Mouse (Mus musculus): ENCODE results near the gene 1700092M07Rik. TPM values are rescaled to one million over a fixed set of nuclear protein-coding genes. Genes with fewer than 3 reads are reported as not detected.

1700092M07Rik gene
- total and polyA plus RNA-seq, 3 experiments, result 0.79 to 0.84 TPM; not detected in 1

DNA sequence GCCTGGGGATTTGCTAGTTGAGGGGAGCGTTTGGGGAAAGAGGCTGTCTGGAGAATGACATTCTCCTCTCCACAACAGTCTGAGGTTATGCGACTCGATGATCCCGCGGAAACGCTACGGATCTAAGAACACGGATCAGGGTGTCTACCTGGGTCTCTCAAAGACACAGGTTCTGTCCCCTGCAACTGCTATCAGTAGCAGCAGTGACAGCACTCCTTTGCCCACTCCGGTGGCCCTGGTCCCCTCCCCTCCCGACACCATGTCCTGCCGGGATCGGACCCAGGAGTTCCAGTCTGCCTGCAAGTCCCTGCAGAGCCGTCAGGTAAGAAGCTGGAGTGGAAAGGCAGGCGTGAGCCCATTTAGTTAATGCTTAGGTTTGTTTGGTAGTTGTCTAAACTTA, 1.7 kb downstream of the 1700092M07Rik start:
- DNase-seq, result no peak

DNA sequence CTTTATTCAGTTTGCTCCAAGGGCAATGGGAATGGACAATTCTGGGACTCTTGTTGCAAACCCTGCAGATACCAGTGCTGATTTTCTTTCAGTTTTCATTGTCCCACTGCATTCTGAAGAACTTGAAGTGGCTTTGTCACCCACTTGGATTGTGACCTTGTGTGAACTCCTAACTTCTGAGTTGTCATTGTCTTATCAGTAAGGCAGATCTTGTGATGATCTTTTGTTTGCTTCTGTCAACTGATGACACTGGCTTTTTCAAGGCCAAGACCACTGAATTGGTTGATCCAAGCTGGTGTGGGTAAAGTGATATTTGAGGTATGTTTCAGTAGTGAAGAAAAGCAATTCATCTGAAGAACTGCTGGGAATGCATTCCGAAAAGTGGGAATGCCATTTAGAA, 4.9 kb downstream of the 1700092M07Rik start:
- no peak for DNase-seq

DNA sequence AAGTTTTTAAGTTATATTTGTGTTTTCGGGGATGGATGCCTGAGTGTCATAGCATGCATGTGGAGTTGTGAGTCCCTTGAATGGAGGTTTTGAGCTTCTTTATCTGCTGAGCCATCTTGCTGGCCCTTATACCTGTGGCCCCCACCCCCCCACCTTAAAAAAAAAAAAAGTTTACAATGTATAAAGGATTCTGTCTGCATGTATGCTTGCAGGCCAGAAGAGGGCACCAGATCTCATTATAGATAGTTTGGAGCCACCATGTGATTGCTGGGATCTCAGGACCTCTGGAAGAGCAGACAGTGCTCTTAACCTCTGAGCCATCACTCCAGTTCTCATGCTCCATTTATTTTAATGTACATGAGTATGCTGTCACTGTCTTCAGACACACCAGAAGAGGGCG, 6.8 kb downstream of the 1700092M07Rik start:
- no peak for DNase-seq

DNA sequence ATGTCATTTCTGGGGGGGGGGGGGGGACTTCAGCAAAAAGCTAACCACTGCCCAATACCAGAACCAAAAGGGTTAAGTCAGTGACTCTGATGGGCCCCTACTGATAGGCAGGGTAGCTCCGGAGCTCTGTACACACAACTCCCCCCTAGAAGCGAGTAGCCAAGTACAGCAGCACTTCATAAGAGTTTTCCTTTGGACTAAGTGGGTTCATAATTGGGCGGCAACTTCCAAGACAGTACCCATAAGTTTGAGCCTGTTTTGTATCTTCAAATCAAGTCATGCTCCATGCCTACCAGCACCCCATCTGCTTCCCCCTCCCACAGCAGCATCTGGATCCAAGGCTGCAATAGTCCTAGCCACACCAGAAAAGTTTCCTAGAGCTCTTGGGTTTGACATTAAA, 15.1 kb downstream of the 1700092M07Rik start:
- no peak for DNase-seq

DNA sequence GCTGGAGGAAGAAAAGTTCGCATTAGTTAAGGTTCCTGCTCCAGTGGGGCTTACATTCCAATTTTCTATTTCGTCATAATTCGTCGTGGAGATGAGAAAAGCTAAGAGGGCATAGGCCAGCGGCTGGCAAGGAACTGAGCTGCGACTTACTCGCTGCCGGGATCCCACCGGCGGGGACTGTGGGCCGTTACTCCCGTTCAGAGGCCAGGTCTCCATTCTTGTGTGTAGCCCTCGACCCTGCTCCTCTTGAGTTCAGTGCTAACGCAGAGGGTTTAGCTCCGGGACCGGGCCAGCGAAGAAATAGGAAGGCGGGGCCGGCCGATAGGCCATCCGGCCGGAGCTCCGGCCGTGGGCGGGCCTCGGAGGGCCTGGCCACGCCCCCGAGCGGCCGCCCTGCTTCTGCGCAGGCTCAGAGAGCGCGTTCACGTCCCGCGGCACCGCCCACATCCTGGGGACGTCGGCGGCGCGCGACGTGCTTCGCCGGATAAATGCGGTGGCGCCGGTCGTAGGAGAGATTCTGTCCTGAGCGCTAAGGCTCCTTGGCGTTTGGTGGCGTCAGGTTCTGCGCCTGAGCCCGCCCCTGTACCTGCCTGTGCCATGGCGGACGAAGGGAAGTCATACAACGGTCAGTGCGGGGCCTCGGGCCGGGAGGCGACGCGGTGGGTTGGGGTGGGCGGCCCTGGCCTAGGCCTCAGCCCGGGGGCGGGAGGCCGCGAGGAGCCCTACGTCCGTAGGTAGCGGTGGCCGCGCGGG, 16.3 kb downstream of the 1700092M07Rik start, which contains the start of gene Nxf1:
Nxf1 (plus strand) TSS at position 439 of the 753 bp plus-strand sequence.
- DNase-seq, result peak; percentile 95

DNA sequence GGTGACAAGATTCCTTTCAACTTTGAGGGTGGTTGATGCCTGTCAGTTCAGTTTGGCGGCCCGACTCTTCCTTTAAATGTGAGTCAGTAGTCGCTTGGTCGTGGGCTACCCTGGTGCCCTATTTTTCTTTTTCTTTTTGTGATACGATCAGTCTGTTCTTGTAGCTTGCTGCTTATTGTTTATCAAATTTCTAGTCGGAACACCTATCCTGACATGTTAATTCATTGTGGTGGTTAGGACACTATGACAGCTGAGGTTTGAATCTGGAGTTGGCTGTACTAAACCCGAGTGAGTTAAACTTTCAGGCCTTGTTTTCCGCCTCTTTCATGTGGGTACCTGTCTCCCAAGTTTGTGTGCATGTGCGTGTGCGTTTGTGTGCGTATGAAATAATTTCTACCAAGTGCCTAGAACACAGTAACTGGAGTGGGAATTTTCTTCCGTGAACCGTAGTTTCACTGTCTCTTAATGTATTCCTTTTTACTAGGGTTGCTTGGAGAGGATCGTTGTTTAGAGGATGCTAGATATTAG, 17.0 kb downstream of the 1700092M07Rik start:
- DNase-seq, result no peak

DNA sequence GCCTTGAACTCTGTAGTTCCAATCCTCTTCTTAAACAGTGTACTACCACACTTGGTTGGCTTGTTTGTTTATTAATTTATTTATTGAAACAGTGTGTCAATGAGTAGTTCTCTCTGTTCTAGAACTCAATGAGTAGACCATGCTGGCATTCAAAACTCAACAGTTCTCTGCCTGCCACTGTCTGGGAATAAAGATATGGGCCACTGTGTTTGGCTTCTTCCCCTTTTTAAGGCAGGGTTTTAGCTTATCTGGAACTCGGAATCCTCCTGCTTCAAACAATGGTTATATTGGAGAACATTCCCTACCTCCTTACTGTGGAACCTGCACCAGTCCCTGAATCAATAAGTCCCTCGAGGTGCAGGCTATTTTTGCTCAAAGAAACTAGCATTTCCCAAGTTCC, 18.4 kb downstream of the 1700092M07Rik start:
- DNase-seq, result no peak

DNA sequence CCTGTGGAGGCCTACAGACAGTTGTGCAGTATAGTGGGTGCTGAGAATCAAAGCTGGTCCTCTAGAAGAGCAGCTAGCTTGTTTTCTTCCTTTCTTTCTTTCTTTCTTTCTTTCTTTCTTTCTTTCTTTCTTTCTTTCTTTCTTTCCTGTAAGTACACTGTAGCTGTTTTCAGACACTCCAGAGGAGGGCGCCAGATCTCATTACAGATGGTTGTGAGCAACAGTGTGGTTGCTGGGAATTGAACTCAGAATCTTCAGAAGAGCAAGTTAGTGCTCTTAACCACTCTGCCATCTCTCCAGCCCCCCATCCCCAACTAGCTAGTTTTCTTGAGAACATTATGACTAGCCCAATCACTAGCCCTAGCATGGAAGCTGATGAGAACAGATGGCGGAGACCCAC, 20.2 kb downstream of the 1700092M07Rik start:
- no peak for DNase-seq

DNA sequence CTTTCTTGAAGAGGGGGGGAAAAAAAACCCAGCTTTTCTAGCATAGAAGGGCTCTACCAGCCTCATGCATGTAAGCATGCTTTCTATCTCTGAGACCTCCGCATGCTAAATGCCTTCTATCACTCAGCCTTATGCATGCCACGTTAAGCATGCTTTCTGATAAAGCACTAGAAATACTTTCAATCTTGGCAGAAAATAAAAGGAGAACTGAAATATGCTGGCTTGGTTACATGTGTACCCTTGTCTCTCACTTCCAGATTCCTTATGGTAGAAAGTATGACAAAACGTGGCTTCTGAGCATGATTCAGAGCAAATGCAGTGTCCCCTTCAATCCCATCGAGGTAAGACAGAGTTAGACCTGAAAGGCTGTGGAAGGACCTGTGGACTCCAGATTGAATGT, 22.8 kb downstream of the 1700092M07Rik start:
- no peak for DNase-seq

DNA sequence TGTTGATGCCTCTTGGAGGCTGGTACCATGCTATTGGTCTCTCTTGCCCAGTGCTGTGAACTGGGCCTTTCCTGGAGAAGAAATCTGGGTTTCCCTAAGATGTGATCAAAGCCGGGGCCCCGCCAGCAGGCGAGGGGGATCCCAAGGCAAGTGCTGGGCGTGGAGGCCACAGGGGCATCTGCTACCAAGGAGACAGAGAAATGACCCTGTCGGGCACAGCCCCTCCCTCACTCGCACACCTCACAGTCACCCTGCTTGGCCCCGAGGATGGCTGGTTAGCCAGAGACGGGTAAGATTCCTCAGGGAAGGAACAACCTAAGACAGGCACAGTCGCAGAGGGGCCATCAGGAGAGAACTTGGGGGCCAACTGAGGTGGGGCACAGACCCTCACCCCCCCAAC, 25.0 kb downstream of the 1700092M07Rik start:
- DNase-seq, result no peak

DNA sequence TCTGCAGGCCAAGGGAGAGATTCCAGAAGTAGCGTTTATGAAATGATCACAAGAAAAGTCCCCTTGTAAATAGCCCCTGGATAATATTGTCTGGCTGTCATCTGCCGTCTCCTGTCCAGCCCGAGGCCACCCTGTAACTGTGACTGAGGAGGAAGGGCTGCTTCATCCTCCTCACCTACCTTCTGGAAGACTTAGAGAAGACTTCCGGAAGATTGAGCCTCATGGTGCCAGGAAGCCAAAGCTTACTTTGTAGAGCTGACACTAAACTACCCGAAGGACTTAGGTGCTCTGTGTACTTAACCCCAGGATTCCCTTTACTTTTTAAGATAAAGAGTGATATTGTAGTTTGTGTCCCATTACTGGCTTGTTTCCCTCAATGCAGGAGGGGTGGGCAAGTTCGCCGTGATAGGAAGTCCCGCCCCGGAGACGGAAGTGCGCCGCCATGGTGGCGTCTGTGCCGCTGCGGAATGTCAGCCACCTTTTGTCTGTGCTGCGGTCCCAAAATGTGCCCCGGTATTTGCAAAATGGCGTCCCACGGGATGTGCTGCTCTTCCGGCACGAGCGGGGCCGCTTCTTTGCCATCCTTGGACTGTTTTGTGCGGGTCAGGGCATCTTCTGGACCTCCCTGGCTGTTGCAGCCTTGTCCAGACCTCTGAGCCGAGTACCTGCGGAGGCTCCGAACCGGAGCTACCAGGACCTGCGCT, 30.2 kb downstream of the 1700092M07Rik start, which contains the start of gene Tmem223:
Tmem223 (plus strand) TSS at position 430 of the 704 bp plus-strand sequence.
- peak; percentile 88 for DNase-seq

DNA sequence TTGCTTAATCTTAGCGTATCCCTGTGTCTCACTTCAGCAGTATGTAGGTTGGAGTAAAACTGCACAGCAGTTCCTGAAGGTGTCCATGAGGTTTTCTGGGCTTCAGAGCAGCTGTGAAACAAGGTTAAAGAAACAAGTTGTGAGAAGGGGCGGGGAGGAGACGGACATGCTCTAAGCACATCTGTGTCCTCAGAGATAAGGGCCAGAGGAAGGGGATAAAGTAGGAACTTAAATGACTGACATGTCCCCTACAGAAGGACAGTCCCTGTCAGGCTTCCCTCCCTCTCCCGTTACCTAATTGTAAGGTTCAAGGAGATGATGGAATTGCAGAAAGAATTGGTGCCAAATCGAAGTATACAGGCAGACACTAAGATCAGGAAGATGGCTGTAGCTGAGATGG, 32.5 kb downstream of the 1700092M07Rik start:
- DNase-seq, result no peak

DNA sequence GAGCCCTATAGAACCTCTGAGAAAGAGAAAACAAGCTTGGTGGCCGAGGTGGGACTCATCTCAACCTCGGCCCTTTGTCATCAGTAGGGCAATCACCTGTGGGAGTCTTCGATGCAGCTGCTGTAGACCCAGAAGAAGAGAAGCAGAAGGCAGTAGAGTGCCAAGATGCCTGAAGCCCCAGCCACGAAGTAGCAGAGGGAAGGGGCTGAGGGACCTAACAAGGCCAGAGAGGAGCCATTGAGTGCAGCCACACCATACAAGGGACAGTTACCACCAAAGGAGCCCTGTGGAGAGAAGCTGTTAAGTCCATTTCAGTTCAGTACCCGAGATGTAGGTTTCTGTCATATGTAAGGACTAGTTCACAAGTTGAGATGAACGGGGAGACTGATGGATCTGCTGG, 32.9 kb downstream of the 1700092M07Rik start:
- no peak for DNase-seq

DNA sequence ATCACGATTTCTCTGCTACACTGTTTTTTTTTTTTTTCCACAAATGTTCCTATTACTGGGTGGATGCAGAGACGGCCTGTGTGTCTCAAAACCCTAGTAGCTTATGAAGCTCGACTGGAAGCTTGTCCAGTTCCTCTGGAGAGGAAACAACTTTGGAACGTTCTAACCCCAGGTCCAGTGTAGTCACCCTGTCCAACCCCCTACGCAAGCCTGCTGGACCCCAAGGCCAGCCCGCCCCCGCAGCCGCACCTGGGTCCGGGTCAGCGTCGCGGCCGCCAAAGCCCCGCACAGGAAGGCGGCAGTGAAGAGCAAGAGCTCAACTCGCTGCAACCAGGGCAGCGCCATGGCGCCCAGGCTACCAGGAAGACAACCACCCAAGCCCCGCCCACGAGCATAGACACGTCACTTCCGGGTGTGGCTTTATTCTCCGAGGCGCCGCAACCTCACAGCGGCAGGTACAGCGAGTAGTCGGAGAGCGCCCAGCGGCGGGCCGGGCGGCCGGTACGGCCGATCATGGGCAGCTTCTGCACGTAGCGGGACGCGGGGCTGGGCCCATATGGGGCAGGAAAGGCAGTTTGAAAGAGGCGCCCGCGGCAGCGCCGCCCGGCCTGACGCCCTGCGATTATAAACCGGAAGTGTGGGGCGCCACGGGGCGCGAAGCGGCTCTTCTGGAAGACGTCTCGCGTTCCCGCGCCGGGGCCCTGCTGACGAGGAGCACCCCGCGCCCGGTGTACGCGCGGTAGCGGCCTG, 33.7 kb downstream of the 1700092M07Rik start, which contains the start of gene Tmem179b:
Tmem179b (minus strand) TSS at position 382 of the 750 bp plus-strand sequence.
- DNase-seq, result peak; percentile 96

DNA sequence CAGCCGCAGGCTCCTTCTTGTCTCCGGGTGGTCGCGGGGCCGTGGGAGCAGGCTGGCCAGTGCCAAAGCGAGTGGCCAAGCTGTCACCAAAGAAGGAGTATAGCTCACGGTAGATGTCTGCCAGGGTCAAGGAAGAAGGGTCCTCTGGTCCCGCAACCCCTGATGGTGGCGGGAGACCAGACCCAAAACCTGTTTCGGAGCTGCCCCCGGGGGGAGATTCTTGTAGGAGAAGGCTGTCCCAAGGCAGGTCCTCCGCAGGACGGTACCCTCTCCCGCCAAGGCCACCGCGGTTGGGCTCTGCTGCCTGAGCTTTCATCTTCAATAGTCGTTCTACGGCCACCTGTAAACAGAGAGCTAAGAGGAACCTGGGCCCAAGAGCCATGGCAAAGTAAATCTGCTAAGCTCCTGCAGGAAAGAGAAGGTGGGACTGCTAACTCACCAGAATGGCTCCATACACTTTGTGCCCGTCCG, 34.5 kb downstream of the 1700092M07Rik start:
- peak; percentile 61 for DNase-seq

DNA sequence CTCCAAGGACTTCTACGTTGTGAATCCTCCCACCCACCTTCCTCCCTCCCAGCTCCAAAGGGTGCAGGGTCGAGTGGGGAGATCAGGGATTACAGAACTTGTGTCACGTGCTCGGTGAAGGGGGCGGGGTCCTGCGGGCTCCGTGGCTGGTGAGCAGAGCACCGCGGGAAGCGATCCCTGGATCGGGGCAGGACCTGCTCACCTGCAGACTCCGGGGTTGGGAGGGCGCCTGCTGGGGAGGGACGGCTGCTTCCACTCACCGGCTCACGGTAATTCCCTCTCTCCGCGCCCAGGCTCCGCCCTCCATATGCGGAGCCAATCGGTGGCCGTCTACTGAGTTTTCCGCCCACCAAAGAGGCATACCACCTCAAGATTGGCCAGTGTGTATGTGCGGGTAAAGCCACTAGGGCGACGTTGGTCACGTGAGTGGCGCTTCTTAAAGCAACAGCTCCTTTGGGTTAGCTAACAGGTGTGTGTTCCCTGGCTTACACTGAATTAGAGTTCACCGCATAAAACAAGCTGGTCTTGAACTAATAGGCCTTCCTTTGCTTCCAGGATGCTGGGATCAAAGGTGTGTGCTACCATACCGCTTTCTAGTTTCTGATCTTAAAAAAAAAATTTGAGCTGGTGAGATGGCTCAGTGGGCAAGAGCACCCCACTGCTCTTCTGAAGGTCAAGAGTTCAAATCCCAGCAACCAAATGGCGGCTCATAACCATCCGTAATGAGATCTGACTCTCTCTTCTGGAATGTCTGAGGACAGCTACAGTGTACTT, 45.7 kb downstream of the 1700092M07Rik start, which contains the start of gene Taf6l:
Taf6l (minus strand) TSS at position 410 of the 774 bp plus-strand sequence.
- DNase-seq, result peak; percentile 94

DNA sequence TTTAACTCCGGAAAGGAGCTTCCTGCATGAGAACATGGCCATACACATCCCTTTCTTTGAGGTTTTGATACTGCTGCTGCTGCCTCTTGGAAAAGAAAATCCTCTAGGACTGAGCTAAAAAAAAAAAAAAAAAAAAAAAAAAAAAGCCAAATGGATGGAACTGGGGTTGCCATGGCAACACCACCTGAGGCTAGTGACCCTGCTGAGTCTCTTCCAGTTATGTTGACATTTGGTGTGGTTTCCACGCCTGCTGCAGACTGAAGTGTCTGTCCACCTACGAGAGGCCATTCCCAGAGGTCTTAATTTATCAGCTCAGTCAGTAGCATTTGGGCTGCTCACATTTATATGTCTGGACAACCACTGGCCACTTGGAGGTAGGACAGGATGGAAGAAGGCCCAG, 48.0 kb downstream of the 1700092M07Rik start:
- no peak for DNase-seq

DNA sequence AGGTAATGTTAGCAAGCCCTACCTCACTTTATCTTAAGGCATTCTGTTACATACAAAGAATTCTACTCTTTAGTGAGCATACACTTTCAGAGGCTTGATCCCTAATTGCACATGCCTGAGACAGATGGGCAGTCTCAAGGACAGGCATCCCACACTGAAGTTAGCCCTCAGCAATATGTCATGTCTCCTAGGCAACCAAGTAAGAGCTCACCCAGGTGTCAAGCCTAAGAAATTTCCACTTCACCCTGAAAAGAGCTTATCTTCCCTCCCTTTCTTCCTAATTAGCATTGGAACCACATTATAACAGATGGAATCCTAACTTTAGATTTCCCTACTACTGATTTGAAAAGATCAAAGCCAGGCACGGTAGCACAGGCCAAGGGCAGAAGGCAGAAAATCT, 48.7 kb downstream of the 1700092M07Rik start:
- DNase-seq, result no peak

DNA sequence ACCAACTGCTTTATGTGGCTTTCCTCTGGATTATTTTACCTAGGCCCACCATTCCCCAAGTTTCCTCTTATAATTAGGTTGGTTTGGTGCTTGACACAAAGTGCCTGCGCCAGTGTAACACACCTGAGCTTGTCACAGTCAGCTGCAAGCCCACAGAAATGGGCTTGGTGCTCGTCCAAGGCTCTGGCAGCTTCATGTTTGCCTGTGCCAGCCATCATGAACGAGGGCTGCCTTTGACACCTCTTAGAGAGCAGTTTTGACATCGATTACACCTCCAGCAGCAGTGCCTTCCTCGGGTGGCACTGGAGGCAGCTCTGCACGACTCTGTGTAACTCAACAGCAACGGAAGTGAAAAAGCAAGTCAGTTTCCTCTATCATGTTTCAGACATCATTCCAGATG, 49.7 kb downstream of the 1700092M07Rik start:
- no peak for DNase-seq
